Mouse (Mus musculus): ENCODE measurements around the gene Tmem121. TPM values are rescaled to one million over a fixed set of nuclear protein-coding genes. Genes with fewer than 3 reads are reported as not detected.
"Not testable (repeated sequence)": the region's sequence is repeated elsewhere in the genome, so short reads cannot be mapped to it uniquely, and the experiment has no call there.

Gene Tmem121
- polyA plus RNA-seq, 1 experiment from 2014 or later, result 21.2 TPM

DNA sequence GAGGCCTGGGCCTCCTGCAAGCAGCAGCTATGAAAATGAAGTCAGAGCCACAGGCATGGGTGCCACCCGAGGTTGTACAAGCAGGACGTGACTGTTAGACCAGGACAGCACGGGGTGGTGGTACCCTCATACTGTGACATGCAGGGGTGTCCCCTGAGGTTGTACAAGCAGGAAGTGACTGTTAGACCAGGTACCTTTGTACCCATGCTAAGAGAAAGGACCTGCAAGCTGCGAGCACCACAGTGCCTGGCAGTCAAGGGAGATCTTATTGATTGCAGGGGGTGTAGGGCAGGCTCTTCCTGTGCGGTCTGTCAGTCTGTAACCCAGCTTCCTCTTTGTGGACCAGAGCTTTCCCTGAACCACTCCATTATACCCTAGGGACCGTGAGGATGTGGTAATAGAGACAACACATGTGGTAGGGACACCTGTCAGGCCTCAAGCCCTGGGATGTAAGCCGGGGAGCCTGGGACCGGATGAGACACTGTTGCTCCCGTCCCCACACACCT, 17.6 kb upstream of the Tmem121 start:
- no peak overlapping the region for H3K4me2 ChIP-seq (replicated peaks)
- no peak overlapping the region for H3K27ac ChIP-seq
- 84% methylated on average over 9 of the region's 9 CpGs for WGBS
- H3K27me3 ChIP-seq, result no peaks in the 10 kb centered on the region
- H3K4me3 ChIP-seq, result no peak overlapping the region
- no peaks in the 10 kb centered on the region for H3K4me1 ChIP-seq
- no peaks in the 10 kb centered on the region for H3K9me3 ChIP-seq
- ATAC-seq (ENCODE audit: low FRiP score, low read depth), result no peak
- H3K36me3 ChIP-seq, result peaks cover 10% of the 10 kb centered on the region
- no peak overlapping the region for H3K9ac ChIP-seq

DNA sequence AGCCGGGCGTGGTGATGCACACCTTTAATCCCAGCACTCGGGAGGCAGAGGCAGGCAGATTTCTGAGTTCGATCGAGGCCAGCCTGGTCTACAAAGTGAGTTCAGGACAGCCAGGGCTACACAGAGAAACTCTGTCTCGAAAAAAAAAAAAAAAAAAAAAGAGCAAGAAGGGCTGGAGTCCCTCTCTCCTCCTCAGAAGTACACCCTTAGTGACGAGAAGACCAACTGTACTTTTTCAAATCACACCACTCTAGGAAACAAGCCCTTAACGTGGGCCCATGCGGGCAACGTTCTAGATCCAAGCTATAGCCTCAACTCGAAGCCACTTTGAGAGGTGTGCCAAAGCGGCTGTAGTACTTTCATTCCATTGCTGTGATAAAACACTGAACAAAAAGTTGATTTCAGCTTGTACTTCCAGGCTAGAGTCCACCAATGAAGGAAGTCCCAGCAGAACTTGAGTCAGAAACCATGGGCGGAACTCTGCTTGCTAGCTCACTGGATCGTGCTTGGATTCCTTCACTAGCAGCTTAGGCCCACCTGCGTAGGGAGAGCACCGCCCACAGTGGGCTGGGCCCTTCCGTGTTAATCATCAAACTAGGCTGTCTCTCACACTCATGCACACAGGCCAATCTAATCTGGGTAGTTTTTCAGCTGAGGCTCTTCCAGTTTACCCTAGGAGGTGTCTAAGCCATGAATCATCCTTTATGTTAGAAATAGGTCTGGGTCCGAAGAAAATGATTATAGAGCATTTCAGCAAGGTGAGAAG, 8.6 kb upstream of the Tmem121 start:
- Histone ChIP-seq H3K4me3 (no peak overlapping the region), H3K4me1 (no peaks in the 10 kb centered on the region), H3K4me2 (replicated peaks) (no peak overlapping the region), H3K36me3 (no peaks in the 10 kb centered on the region), H3K9me3 (no peaks in the 10 kb centered on the region), H3K27me3 (no peaks in the 10 kb centered on the region), H3K27ac (no peak overlapping the region), H3K9ac (no peak overlapping the region)
- WGBS, result 87% methylated on average over 18 of the region's 18 CpGs
- no peak for ATAC-seq (ENCODE audit: low FRiP score, low read depth)

DNA sequence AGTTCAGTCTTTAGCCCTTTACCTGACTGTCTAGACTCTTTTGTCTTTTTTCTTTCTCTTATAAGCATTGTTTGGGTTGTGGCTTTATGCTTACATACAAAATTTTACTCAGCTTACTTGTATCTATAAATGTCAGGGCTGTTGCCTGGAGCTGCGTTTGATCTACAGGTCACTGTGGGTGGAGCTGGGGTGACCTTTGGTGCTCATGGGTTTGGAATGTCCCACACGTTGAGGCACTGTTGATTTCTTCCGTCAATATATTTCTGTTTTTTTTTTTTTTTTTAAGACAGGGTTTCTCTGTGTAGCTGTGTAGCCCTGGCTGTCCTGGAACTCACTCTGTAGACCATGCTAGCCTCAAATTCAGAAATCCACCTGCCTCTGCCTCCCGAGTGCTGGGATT, 4.7 kb upstream of the Tmem121 start:
- Histone ChIP-seq H3K36me3 (no peaks in the 10 kb centered on the region), H3K4me3 (no peak overlapping the region), H3K4me2 (replicated peaks) (no peak overlapping the region), H3K27me3 (peaks cover 13% of the 10 kb centered on the region), H3K27ac (no peak overlapping the region), H3K9me3 (no peaks in the 10 kb centered on the region), H3K4me1 (peaks cover 6% of the 10 kb centered on the region), H3K9ac (no peak overlapping the region)
- no peak for ATAC-seq (ENCODE audit: low FRiP score, low read depth)
- 54% methylated on average over 4 of the region's 4 CpGs for WGBS

DNA sequence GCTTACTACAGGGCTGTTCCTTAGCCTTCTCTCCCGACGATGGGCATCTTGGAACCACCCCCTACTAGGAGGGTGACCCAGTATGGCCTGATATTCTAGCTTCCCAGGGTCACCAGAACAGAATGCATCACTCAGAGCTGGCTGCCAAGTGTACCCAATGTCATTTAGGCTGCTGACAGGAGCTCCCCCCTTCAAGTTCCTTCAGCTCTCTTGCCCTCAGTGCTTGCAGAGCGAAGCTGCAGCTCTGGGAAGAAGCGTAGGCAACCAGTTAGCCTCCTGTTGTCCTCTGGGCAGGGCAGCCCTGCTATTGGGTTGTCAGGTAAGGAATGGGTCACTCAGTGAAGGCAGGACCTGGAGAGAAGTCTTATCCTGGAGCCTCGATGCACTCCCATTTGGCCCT, 785 bp upstream of the Tmem121 start:
- Histone ChIP-seq H3K27me3 (peaks cover 32% of the 10 kb centered on the region), H3K4me3 (no peak overlapping the region), H3K9ac (peak overlapping the region; percentile 78; the same call in 1 of the 2 replicates), H3K36me3 (peaks cover 20% of the 10 kb centered on the region), H3K4me1 (peaks cover 28% of the 10 kb centered on the region), H3K27ac (no peak overlapping the region), H3K4me2 (replicated peaks) (peak overlapping the region; percentile 92), H3K9me3 (0 out of 2 replicates have a peak, but pooled peaks cover 4% of the 10 kb centered on the region)
- ATAC-seq (ENCODE audit: low FRiP score, low read depth), result no peak
- 61% methylated on average over 5 of the region's 5 CpGs for WGBS

DNA sequence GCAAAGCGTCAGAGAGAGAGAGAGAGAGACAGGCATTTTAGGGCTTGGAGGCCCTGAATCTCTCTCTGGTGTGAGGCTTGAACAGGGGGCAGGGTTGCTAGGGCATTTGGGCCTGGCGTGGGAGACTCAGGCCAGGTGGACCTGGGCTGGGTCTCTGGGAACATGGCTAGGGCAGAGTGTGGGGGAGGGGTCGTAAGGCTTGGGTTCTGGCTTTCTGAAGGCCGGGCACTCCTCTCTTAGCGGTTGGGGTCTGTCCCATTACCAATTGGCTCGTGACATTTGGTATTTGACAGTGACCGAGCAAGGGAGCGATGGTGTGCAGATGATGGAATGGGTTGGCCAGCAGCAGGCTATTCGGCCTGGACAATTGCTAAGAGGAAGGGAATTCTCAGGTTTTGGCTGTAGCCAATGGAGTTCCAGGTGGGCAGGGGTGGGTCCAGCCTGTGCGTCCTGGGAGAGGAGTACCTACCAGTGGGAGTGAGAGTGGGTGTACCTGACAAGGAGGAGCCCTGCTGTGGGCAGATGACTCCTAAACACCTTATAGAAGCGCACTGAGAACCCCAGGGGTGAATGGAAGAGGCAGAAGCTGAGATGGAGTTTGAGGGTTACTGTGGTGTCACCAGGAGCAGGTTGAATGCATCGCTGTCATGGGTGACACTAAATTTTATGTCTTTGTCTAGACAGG, 738 bp downstream of the Tmem121 start:
- H3K27me3 ChIP-seq, result peaks cover 32% of the 10 kb centered on the region
- H3K36me3 ChIP-seq, result peaks cover 35% of the 10 kb centered on the region
- ATAC-seq (ENCODE audit: low FRiP score, low read depth), result no peak
- H3K4me2 ChIP-seq (replicated peaks), result peak overlapping the region; percentile 92
- H3K4me1 ChIP-seq, result peaks cover 28% of the 10 kb centered on the region
- peak overlapping the region; percentile 78 for H3K9ac ChIP-seq
- H3K27ac ChIP-seq, result no peak overlapping the region
- peak overlapping the region; percentile 60 for H3K4me3 ChIP-seq
- 0 out of 2 replicates have a peak, but pooled peaks cover 4% of the 10 kb centered on the region for H3K9me3 ChIP-seq
- WGBS, result 36% methylated on average over 12 of the region's 12 CpGs

DNA sequence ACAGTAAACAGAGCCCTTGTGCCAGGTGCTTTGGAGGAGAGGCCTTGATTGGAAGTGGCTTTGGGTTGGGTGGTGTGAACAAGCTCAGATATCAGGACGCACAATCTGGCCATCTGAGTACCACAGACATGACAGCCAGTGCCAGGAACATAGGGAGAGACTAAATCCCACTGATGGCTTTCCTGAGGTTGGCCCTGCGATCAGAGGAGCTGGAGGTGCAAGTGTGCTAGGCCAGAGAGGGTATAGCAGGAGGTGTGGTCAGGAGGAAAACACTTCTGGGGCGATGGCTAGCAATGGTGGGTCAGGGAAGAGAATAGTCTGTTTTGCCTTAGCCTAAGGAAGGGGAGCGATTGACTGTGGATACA, 1.3 kb downstream of the Tmem121 start:
- no peak for ATAC-seq (ENCODE audit: low FRiP score, low read depth)
- Histone ChIP-seq H3K4me3 (peak overlapping the region; percentile 60), H3K9ac (no peak overlapping the region), H3K36me3 (peaks cover 35% of the 10 kb centered on the region), H3K27ac (no peak overlapping the region), H3K4me2 (replicated peaks) (peak overlapping the region; percentile 92), H3K9me3 (0 out of 2 replicates have a peak, but pooled peaks cover 4% of the 10 kb centered on the region), H3K4me1 (peaks cover 28% of the 10 kb centered on the region), H3K27me3 (peaks cover 32% of the 10 kb centered on the region)
- WGBS, result 39% methylated on average over 4 of the region's 4 CpGs

DNA sequence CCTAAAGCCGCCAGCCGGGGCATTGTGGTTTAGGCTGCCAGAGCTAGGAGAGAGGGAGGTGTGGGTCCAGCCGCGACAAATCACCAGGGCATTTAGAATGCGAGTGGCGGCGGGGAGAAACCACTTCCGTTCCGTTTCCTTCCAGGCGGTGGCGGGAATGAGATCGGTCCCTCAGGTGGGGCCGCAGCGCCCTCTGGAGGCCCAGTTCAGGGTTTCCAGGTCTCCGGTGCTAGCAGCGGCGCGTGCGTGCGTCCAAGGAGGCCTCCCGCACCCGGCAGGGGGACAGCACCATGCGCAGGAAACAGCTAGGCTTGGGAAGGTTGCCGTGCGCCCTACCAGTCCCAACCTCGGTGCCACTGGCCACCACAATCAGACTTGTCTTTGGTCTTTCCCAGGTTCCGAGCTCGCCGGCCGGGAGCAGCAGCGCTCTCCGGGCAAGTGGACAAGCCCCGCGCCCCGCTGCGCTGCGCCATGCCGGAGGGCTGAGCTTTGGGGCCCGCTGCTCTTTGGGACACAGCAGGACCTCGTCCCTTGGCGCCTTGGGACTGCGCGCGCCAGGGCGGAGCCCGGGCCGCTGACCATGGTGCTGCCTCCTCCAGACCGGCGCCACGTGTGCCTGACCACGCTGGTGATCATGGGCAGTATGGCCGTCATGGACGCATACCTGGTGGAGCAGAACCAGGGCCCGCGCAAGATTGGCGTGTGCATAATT, 2.0 kb downstream of the Tmem121 start:
- 3% methylated on average over 56 of the region's 56 CpGs for WGBS

DNA sequence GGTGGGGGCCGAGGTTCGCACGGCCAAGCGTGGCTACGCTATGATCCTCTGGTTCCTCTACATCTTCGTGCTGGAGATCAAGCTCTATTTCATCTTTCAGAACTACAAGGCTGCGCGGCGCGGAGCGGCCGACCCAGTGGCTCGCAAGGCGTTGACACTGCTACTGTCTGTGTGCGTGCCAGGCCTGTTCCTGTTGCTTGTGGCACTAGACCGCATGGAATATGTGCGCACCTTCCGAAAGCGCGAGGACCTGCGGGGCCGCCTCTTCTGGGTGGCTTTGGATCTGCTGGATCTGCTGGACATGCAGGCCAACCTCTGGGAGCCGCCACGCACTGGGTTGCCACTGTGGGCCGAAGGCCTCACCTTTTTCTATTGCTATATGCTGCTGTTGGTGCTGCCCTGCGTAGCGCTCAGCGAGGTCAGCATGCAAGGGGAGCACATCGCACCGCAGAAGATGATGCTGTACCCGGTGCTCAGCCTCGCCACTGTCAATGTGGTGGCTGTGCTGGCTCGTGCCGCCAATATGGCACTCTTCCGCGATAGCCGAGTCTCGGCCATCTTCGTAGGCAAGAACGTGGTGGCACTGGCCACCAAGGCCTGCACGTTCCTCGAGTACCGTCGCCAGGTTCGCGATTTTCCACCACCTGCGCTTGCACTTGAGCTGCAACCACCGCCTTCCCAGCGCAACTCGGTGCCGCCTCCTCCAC, 2.8 kb downstream of the Tmem121 start:
- 86% methylated on average over 49 of the region's 51 CpGs for WGBS
- Histone ChIP-seq H3K27ac (no peak overlapping the region), H3K9me3 (0 out of 2 replicates have a peak, but pooled peaks cover 4% of the 10 kb centered on the region), H3K4me1 (peaks cover 28% of the 10 kb centered on the region), H3K9ac (no peak overlapping the region), H3K27me3 (peaks cover 32% of the 10 kb centered on the region), H3K4me2 (replicated peaks) (peak overlapping the region; percentile 92), H3K4me3 (peak overlapping the region; percentile 60), H3K36me3 (peaks cover 35% of the 10 kb centered on the region)
- no peak for ATAC-seq (ENCODE audit: low FRiP score, low read depth)

More for the DNA sequence above, 2.0 kb downstream of the Tmem121 start:
- H3K4me1 ChIP-seq, result peaks cover 28% of the 10 kb centered on the region
- H3K27ac ChIP-seq, result no peak overlapping the region
- H3K9me3 ChIP-seq, result 0 out of 2 replicates have a peak, but pooled peaks cover 4% of the 10 kb centered on the region
- peaks cover 35% of the 10 kb centered on the region for H3K36me3 ChIP-seq
- ATAC-seq (ENCODE audit: low FRiP score, low read depth), result peak; percentile 45; the same call in 1 of the 2 replicates
- H3K4me3 ChIP-seq, result peak overlapping the region; percentile 60
- peaks cover 32% of the 10 kb centered on the region for H3K27me3 ChIP-seq
- H3K4me2 ChIP-seq (replicated peaks), result peak overlapping the region; percentile 92
- H3K9ac ChIP-seq, result peak overlapping the region; percentile 46

DNA sequence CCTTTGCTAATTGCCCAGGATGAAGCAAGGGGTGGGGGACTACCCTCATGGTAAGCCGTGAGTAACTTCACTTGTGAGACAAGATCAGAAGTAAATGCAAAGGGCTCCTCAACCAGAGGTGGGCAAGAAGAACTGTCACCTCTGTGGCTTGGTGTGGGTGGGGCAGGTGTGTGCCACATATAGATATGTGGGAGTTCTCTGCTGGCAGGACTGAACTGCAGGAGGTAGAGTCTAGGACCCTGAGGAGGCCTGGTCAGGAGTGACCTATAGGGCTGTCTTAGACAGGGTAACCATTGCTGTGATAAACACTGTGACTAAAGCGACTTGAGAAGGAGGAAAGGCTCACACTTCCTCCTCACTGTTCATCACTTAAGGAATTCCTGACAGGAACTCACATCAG, 7.7 kb downstream of the Tmem121 start:
- H3K36me3 ChIP-seq, result peaks cover 30% of the 10 kb centered on the region
- ATAC-seq (ENCODE audit: low FRiP score, low read depth), result no peak
- no peaks in the 10 kb centered on the region for H3K4me1 ChIP-seq
- H3K27ac ChIP-seq, result no peak overlapping the region
- 58% methylated on average over 2 of the region's 2 CpGs for WGBS
- H3K27me3 ChIP-seq, result peaks cover 3% of the 10 kb centered on the region; the same call in 1 of the 2 replicates
- H3K9me3 ChIP-seq, result peaks cover 13% of the 10 kb centered on the region; the same call in 1 of the 2 replicates
- no peak overlapping the region for H3K9ac ChIP-seq
- H3K4me3 ChIP-seq, result no peak overlapping the region
- no peak overlapping the region for H3K4me2 ChIP-seq (replicated peaks)

DNA sequence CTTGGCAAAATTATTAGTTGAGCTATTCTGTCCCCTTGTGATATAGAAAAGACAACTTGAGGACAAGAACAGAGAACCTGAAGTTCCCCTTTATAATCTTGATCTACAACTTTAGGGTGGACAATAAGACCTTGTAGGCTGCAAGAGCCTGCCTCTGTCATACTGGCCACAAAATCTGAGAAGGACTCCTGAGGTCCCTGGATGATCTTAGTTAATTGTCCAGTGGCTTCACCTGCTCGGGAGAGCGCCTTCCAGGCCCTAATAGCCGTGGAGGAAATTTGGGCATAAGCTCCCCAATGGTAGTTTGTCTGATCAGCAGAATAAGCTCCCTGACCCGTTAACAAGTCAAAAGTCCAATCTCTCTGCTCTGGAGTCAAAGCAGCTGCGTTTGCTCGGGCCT, 13.4 kb downstream of the Tmem121 start:
- H3K4me3 ChIP-seq; H3K36me3 ChIP-seq; ATAC-seq (ENCODE audit: low FRiP score, low read depth); H3K9ac ChIP-seq; H3K27me3 ChIP-seq; H3K4me1 ChIP-seq; H3K4me2 ChIP-seq (replicated peaks); H3K27ac ChIP-seq: not testable (repeated sequence)
- 93% methylated on average over 3 of the region's 6 CpGs for WGBS
- H3K9me3 ChIP-seq, result peaks cover 18% of the 10 kb centered on the region; the same call in 1 of the 2 replicates

DNA sequence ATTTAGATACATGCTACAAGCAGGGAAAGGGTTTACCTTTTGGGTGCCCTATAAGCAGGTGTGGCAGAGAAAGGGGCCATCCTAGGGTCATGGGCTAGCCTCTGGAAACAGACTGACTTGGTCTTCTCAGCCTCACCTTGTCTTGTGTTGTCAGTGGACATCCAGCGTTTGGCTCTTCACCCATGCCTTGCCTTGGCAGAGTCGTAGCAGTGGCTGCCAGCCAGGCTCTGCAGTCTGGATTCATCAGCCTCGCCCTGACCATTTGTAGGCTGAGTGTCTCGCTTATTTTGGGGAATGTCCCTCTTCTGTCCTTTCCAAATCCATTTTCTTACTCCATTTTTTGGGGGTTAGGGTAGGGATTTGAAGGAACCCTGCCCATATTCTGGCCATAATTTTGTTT, 15.6 kb downstream of the Tmem121 start:
- H3K4me2 ChIP-seq (replicated peaks), result no peak overlapping the region
- H3K36me3 ChIP-seq, result no peaks in the 10 kb centered on the region
- no peaks in the 10 kb centered on the region for H3K27me3 ChIP-seq
- 87% methylated on average over 4 of the region's 4 CpGs for WGBS
- no peak overlapping the region for H3K9ac ChIP-seq
- H3K4me1 ChIP-seq, result no peaks in the 10 kb centered on the region
- no peak overlapping the region for H3K27ac ChIP-seq
- no peak for ATAC-seq (ENCODE audit: low FRiP score, low read depth)
- H3K9me3 ChIP-seq, result 0 out of 2 replicates have a peak, but pooled peaks cover 9% of the 10 kb centered on the region
- H3K4me3 ChIP-seq, result no peak overlapping the region

Data from limb, embryonic 13.5 days (tissue).